Mouse (Mus musculus) liver, embryonic 16.5 days (tissue): Measurements from ENCODE around the gene Serp1. TPM values are rescaled to one million over a fixed set of nuclear protein-coding genes. Genes with fewer than 3 reads are reported as not detected.

ENCODE experiments used
- ATAC-seq: fragments of 200-750 bp; cut with Nextera tagmentation; 2 replicates; pipeline ENCODE4 v1.8.0; 2017; ENCODE audit warnings: low read depth, mild to moderate bottlenecking, moderate number of reproducible peaks, moderate library complexity
- H3K27ac ChIP-seq: fragments of 300-500 bp; sonication (generic); 2 replicates; pipeline ENCODE4 v1.5.1; 2014; ENCODE audit warnings: mild to moderate bottlenecking, low read length
- H3K27me3 ChIP-seq: fragments of 300-500 bp; sonication (generic); 2 replicates; pipeline ENCODE4 v1.6.1; 2014; ENCODE audit warnings: low read depth, low read length, mixed read lengths; ENCODE audit not compliant: control insufficient read depth, insufficient read depth
- H3K36me3 ChIP-seq: fragments of 300-500 bp; sonication (generic); 2 replicates; pipeline ENCODE4 v1.6.1; 2014; ENCODE audit warnings: mild to moderate bottlenecking; ENCODE audit not compliant: control insufficient read depth, insufficient read depth
- H3K4me1 ChIP-seq: fragments of 300-500 bp; sonication (generic); 2 replicates; pipeline ENCODE4 v1.6.1; 2014; ENCODE audit warnings: low read depth, low read length, mixed read lengths; ENCODE audit not compliant: control insufficient read depth
- H3K4me2 ChIP-seq: fragments of 300-500 bp; sonication (generic); 2 replicates; pipeline ENCODE4 v1.6.1; 2014; ENCODE audit warnings: low read depth, low read length, mixed read lengths
- H3K4me3 ChIP-seq: fragments of 300-500 bp; sonication (generic); 2 replicates; pipeline ENCODE4 v1.5.1; 2014; ENCODE audit warnings: low read depth, mild to moderate bottlenecking, low read length
- H3K9ac ChIP-seq: fragments of 300-500 bp; sonication (generic); 2 replicates; pipeline ENCODE4 v1.6.1; 2014; ENCODE audit warnings: low read depth, low read length
- H3K9me3 ChIP-seq: fragments of 300-500 bp; sonication (generic); replicated peaks from 2 replicates; pipeline ENCODE4 v1.6.1; 2016; ENCODE audit warnings: low read length; ENCODE audit not compliant: control insufficient read depth
- WGBS: fragments of 180-500 bp; shearing (Covaris S2); extraction: QIAGEN DNeasy Blood & Tissue Kit; methylation state at CpG from one replicate; pipeline ENCODE4 v1.1.7; 2014; ENCODE audit not compliant: insufficient replicate concordance; 5-methylcytosine and 5-hydroxymethylcytosine counted together
- polyA plus RNA-seq: library from polyadenylated mRNA; unstranded; fragments of >200 nt; fragmentation: Nextera tagmentation; extraction: Ambion mirVana; gene quantifications from 2 replicates; pipeline ENCODE4 v1.2.1, GENCODE M21; 2015

Gene Serp1
- polyA plus RNA-seq, 1 experiment from 2014 or later, result 105 TPM

DNA sequence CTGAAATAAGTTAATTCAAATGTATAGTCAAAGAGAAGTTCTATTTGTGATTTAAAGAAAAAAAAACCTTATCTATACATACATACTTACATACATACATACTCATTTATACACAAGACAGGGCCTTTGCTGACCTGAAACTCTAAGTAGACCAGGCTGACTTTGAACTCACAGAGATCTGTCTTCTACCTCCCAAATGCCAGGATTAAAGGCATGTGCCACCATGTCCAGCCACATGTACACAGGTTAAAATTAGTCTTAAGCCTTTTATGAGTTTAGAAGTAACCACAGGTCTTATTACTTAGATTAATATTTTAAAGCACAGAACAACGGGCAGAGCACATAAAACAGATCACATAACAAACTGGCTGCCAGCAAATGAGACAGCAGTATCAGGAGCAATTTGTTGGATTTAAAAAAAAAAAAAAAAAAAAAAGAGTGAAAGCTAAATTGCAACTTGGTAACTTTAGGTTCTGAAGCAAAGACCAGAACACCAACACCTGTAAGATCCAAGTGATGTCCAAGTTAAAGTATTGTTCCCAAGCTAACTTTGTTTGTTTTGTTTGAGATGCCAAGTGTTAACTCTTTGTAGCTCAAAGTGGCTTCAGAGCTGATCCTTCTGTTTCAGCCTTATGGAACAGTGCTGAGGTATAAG is 9.6 kb downstream of the Serp1 start:
- ATAC-seq, result no peak
- 64% methylated on average over 1 of the region's 1 CpGs for WGBS
- Histone ChIP-seq H3K9me3 (no peaks in the 10 kb centered on the region), H3K4me3 (no peak overlapping the region), H3K4me2 (no peak overlapping the region), H3K4me1 (peaks cover 5% of the 10 kb centered on the region), H3K27me3 (no peaks in the 10 kb centered on the region), H3K27ac (peak overlapping the region; percentile 48; the same call in 1 of the 2 replicates), H3K36me3 (no peaks in the 10 kb centered on the region), H3K9ac (no peak overlapping the region)

DNA sequence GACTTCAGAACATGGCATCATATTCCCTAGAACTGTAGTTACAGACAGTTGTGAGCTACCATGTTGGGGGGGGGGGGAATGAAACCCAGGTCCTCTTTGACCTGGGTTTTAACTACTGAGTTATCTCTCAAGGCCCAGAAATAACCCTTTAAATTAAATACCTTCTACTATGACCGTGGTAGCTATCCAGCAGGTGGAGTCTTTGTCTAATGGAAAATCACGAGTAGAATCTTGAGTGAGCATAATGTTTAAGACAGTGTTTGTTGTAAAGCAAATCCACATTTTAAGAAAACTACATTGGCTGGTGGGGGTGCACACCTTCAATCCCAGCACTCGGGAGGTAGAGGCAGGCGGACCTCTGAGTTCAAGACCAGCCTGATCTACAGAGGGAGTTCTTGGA is 12.2 kb downstream of the Serp1 start:
- Histone ChIP-seq H3K4me1 (no peaks in the 10 kb centered on the region), H3K27me3 (no peaks in the 10 kb centered on the region), H3K4me3 (no peak overlapping the region), H3K4me2 (no peak overlapping the region), H3K9me3 (no peaks in the 10 kb centered on the region), H3K27ac (no peak overlapping the region), H3K36me3 (no peaks in the 10 kb centered on the region), H3K9ac (no peak overlapping the region)
- WGBS, result 72% methylated on average over 4 of the region's 4 CpGs
- no peak for ATAC-seq

DNA sequence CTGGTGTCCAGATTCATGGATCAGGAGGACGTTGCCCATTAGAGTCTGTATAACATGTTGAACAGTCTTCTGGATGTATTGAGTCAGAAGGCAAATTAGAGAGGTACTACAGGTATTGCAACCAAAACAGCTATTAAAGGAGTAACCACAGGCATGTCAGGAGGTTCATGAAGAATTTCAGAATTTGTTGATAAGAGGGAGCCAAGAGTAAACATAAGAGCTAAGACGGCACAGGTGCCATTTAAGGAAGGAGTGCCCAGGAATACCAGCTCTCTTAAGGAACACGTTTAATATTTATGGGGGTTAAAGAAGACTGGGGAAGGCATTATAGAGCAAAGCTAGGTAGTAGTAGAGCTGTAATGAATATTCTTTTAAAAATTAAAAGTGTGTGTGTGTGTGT is 13.0 kb downstream of the Serp1 start:
- Histone ChIP-seq H3K4me3 (no peak overlapping the region), H3K4me2 (no peak overlapping the region), H3K27ac (no peak overlapping the region), H3K36me3 (no peaks in the 10 kb centered on the region), H3K9ac (no peak overlapping the region), H3K4me1 (no peaks in the 10 kb centered on the region), H3K9me3 (no peaks in the 10 kb centered on the region), H3K27me3 (no peaks in the 10 kb centered on the region)
- ATAC-seq, result no peak
- WGBS, result 60% methylated on average over 3 of the region's 3 CpGs

DNA sequence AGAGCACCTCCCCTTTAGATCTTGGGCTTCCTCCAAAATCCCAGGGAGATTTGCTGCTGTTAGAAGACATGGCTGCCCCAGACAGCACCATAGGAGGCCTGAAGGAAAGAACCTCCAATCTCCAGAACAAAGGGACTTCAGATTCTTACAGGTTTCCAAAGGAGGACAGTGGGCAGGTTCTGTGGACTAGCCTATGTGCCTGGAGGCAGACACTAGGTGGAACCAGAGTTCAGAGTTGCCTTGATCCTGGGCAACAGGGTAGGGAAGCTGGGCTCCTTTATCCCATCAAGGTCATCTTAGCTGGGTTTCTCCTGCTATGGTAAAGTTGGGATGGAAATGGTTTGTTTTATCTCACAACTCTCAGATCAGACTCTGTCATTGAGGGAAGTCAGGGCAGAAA is 14.1 kb downstream of the Serp1 start:
- no peak overlapping the region for H3K4me3 ChIP-seq
- no peak for ATAC-seq
- no peak overlapping the region for H3K4me2 ChIP-seq
- no peaks in the 10 kb centered on the region for H3K9me3 ChIP-seq
- no peak overlapping the region for H3K27ac ChIP-seq
- no peak overlapping the region for H3K9ac ChIP-seq
- H3K4me1 ChIP-seq, result no peaks in the 10 kb centered on the region
- H3K36me3 ChIP-seq, result no peaks in the 10 kb centered on the region
- no peaks in the 10 kb centered on the region for H3K27me3 ChIP-seq

DNA sequence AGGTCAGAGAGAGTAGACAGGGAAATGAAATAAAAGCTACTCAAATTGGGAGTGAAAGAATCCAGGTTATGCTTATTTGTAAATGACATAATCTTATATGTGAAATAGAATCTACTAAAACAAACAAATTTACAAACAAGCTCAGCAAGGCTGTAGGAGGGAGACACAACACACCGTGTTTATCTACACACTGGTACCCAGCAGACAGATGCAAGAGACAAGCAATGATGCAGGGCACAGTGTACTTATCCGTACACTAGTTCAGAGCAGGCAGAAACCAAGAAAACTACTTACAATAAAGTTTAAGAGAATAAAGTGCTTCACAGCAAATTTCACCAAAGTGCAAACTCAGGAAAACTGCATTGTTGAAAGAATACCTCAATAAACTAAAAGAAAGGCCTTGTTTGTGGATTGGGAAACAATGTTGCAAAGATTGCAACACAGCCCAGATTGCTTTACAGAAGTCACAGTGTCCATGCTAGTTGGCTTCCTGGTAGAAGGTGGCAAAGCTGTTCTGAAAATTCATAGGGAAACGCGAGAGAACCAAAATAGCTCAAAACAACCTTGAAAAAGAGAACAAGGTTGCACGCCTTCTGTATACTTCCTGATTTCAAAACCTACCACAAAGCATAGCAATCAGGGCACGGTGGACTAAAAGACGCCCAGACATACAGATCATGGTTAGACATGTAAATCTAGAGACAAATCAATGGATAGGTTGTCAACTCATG is 17.5 kb downstream of the Serp1 start:
- Histone ChIP-seq H3K9me3 (no peaks in the 10 kb centered on the region), H3K9ac (no peak overlapping the region), H3K4me1 (no peaks in the 10 kb centered on the region), H3K36me3 (no peaks in the 10 kb centered on the region), H3K4me2 (no peak overlapping the region), H3K27ac (no peak overlapping the region), H3K4me3 (no peak overlapping the region), H3K27me3 (no peaks in the 10 kb centered on the region)
- 23% methylated on average over 7 of the region's 7 CpGs for WGBS
- ATAC-seq, result peak; percentile 56

DNA sequence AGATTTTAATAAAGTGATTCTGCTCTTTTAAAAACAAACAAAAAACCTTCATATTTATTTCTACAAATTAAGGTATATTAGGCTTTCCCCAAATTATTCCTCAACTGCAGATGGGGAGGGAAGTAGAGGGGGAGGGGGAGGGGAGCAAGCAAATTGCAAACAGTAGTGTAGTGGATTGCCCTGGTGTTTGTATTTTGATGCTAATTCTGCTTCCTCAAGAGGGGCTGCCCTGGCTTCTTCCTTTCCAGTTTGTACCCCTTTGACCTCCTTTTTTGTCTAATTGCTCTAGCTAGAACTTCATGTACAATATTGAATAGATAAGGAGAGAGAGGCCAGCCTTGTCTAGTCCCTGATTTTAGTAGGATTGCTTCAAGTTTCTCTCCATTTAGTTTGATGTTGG is 21.0 kb downstream of the Serp1 start:
- H3K36me3 ChIP-seq, result no peaks in the 10 kb centered on the region
- no peak overlapping the region for H3K4me2 ChIP-seq
- no peaks in the 10 kb centered on the region for H3K27me3 ChIP-seq
- no peak overlapping the region for H3K9ac ChIP-seq
- H3K27ac ChIP-seq, result no peak overlapping the region
- H3K9me3 ChIP-seq, result no peaks in the 10 kb centered on the region
- H3K4me3 ChIP-seq, result no peak overlapping the region
- H3K4me1 ChIP-seq, result no peaks in the 10 kb centered on the region
- ATAC-seq, result no peak

DNA sequence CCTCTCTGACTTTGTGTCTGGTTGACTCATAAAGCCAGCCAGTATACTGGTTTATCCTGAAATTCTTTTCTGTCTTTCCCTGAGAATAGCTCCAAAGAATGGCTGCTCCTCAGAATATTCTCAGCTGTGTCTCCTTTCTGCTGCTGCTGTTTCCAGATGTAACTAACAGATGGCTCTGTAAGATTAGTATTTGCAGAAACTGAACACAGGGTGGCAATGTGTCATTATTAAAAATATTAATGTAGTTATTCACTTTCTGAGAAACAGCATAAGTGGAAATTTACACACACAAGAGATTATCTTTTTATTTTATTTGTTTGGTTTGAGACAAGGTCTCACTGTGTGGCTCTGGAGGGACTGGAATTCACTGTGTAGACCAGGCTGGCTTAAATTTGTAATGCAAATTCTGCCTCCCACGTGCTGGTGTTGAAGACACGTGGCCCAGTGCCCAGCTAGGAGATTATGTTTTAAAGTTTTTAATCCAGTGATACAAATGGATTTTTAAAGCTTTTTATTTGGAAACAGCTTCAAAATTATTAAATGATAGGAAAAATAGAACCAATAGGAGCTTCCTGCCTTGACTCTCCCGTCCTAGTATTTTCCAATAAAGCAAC is 21.9 kb downstream of the Serp1 start:
- no peak overlapping the region for H3K27ac ChIP-seq
- no peak overlapping the region for H3K4me2 ChIP-seq
- H3K4me3 ChIP-seq, result no peak overlapping the region
- WGBS, result 69% methylated on average over 3 of the region's 3 CpGs
- no peaks in the 10 kb centered on the region for H3K27me3 ChIP-seq
- no peaks in the 10 kb centered on the region for H3K36me3 ChIP-seq
- no peak overlapping the region for H3K9ac ChIP-seq
- H3K9me3 ChIP-seq, result no peaks in the 10 kb centered on the region
- no peak for ATAC-seq
- H3K4me1 ChIP-seq, result no peaks in the 10 kb centered on the region

DNA sequence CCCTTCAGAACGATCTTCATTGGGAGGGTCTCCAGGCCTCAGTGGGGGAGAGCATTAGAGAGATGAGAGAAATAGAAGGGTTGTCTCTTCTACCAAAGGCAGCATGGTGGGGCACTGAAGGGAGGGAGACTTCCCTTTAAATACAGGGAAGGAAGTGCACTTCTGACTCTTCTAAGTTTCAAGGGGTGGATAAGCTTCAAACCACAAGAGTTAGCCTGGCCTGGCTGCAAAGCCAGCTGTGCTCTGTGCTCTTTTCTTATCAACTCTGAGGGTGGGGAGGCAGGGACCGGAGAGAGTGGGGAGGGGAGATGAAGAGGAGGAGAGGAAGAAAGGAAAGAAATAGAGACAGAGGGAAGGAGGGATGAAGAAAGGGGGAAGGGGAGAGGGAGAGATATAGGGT is 23.7 kb downstream of the Serp1 start:
- Histone ChIP-seq H3K9me3 (no peaks in the 10 kb centered on the region), H3K4me3 (no peak overlapping the region), H3K36me3 (no peaks in the 10 kb centered on the region), H3K27ac (no peak overlapping the region), H3K4me1 (no peaks in the 10 kb centered on the region), H3K9ac (no peak overlapping the region), H3K27me3 (no peaks in the 10 kb centered on the region), H3K4me2 (no peak overlapping the region)
- ATAC-seq, result peak; percentile 7; the same call in 1 of the 2 replicates
- WGBS, result 10% methylated on average over 2 of the region's 2 CpGs

DNA sequence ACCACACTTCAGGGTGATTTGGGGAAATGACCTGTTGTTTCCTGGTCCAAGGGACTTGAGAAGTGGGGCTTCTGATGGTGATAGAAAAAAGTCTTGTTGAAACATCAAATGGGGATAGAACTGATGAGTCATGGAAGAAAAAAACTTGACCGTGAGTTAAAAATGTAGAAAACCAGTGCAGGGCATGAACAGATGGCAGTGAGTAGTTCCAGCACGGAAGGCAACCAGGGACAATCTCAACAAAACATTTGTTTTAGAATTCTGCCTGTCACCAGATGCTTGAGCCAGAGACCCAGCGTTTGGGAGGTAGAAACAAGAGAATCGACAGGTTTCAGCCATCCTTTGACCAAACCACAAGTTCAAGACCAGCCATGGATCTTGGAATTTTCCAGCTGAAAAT is 32.1 kb downstream of the Serp1 start:
- WGBS, result 55% methylated on average over 4 of the region's 4 CpGs
- no peak overlapping the region for H3K27ac ChIP-seq

More for the DNA sequence above, 32.1 kb downstream of the Serp1 start:
- no peak for ATAC-seq
- Histone ChIP-seq H3K36me3 (no peaks in the 10 kb centered on the region), H3K9ac (no peak overlapping the region), H3K4me1 (no peaks in the 10 kb centered on the region), H3K4me3 (no peak overlapping the region), H3K9me3 (no peaks in the 10 kb centered on the region), H3K27me3 (no peaks in the 10 kb centered on the region), H3K4me2 (no peak overlapping the region)
